Mouse (Mus musculus): Measurements from ENCODE around the gene Lamb2.

Lamb2 gene

GRCm38 (mm10) chr9:108461675-108462074, 17.9 kb upstream of the Lamb2 start:
- DNase-seq, result no peak

DNA sequence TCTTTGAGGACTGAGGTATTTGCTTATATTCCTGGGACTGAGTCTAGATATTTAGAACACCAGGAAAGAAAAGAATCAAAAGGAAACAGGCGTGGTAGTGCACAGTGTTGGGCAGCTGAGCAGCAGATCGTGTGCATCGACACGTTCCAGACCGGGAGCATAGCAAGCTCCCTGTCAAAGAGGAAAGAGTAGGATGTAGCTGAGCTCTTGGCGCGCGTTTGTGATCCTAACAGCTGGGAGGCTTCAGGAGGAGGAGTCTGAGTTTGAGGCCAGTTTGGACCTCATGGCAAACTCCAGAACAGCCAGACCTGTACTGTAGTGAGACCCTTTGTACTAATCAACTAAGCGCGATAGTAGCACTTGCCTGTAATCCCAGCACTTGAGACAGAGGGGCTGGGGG, 17.3 kb upstream of the Lamb2 start:
- DNase-seq, result no peak

DNA sequence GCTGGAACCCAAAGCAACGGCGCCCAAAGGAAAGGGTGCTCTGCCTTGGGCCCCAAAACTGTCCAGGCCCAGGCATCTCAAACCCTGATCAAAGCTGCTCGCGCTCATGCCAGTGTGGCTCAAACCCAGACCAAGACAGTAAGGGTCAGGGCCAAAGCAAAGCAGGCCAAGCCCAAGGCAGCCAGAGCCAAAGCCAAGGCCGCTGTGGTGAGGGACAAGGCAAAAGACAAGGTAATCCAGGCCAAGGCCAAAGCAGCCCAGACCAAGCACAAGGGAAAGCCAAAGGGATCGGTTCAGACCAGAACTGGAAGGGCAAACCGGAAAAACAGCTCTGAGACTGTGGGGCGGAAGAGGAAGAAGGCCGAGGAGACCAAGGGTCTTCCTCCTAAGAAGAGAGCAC, 15.8 kb upstream of the Lamb2 start:
- no peak for DNase-seq

GRCm38 (mm10) chr9:108466219-108466618, 13.3 kb upstream of the Lamb2 start:
- DNase-seq, result no peak

DNA sequence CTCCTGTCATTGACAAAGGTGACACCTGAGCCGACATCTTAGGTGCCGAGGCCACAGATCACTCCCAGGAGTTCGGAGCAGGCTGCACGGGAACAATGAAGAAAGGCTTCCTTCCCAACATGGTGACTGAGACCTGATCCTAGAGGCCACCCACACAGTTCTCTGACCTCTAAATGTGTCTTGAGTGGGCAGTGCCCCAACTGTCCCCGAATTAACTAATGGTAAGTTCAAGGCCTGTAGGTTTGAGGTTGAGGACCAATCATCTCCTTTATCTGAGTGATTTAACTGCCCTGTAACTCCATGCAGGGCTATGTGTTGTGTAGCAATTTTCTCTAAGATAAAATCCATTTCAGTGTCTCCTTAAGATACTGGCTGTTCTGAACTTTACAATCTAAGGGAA, 10.1 kb upstream of the Lamb2 start:
- no peak for DNase-seq

DNA sequence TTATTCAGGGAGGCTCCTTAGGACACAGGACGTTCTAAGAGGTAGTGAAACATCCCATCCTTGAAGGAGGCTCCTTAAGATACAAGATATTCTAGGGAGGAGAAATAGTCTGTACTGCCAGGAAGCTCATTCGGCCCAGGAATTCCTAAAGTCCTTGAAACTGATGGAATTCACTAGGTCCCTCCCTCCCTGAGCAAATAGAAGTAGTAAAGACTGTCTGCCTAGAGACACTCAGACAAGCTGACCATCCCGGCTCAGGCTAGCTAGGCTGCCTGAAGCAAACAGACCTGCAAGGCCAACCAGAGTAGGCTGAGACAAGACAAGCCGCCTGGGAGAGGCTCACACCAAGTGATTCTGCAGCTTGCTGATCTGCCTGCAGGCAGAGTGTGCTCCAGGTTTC, 9.7 kb upstream of the Lamb2 start:
- DNase-seq, result no peak

DNA sequence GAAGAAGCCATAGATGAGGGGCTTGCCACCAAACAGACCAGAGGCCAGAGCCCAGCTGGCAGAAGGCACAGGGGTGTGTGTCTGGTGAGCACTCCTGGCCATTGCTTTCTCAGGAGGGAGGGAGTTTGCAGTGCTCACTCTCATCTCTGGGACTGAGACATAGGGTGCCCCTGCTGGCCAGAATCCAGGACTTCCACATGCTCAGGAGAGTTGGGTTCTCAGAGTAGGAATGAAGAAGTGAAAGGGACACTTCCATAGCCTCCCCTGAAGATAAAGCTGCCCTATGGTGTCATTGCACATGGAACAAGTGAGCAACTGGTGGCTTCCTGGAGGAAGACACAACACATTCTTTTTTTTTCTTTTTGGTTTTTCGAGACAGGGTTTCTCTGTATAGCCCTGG, 5.0 kb upstream of the Lamb2 start:
- no peak for DNase-seq

GRCm38 (mm10) chr9:108478638-108479156, 839 bp upstream of the Lamb2 start:
- DNase-seq, result no peak

GRCm38 (mm10) chr9:108479241-108479640, 295 bp upstream of the Lamb2 start:
- DNase-seq, result no peak

DNA sequence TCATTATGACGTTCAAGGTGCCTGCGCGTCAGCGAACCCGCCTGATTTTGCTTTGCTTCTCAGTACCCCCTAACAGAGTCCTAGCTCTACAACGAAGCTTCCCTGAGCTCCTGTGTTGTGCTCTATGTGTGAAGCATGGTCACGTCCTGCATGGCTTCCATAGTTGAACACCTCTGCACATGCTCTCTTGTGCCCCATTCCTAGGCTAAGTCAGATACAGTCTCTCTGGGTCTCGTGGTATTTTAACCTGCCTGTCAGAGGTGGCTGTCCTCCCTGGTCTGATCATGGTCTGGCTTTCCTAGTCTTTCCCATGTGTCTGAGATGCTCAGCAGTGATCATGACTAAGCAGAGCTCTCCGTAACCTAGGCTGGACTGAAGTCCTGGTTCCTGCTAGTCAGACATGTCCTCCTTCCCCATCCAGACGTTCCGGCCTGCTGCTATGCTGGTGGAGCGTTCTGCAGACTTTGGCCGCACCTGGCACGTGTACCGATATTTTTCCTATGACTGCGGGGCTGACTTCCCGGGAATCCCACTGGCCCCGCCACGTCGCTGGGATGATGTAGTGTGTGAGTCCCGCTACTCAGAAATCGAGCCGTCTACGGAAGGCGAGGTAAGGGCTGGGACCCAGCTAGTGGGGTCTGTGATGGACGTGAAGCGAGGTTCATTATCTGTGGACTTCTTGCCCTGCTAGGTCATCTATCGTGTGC, 1.4 kb downstream of the Lamb2 start:
- no peak for DNase-seq

GRCm38 (mm10) chr9:108481520-108482210, 2.1 kb downstream of the Lamb2 start:
- DNase-seq, result no peak

DNA sequence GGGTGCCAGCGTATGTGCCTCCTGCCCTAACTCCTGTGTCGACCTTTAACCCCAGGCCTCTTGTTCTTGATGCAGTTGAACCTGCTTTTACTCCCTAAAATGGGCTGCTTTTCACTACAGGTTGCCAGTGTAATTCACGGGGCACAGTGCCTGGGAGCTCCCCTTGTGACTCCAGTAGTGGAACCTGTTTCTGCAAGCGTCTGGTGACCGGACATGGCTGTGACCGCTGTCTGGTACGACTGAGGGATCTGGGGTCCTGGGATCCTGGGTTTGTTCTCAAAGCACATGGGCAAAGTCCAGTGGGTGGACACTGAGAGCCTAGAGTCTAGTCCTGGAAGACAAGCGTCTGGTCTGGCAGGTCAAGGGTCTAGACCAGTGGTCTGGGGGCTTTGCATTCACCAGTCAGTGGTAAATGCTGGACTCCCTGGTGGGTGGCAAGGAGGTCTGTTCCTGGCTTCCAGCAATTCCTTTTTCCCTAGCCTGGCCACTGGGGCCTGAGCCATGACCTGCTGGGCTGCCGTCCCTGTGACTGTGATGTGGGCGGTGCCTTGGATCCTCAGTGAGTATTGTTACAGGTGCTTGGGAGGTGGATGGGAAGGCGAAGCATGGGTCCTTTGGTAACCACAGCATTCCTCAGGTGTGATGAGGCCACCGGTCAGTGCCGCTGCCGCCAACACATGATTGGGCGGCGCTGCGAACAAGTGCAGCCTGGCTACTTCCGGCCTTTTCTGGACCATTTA, 3.7 kb downstream of the Lamb2 start:
- DNase-seq, result no peak

DNA sequence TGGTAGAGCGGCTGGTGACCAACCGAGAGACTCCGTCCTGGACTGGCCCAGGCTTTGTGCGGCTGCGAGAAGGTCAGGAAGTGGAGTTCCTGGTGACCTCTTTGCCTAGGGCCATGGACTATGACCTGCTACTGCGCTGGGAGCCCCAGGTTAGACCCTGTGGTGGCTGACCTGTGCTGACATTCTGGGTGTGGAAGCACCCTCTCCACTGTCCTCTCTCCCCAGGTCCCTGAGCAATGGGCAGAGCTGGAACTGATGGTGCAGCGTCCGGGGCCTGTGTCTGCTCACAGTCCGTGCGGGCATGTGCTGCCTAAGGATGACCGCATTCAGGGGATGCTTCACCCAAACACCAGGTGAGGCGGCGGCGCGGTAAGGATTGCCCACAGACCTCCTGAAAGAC, 4.5 kb downstream of the Lamb2 start:
- no peak for DNase-seq

DNA sequence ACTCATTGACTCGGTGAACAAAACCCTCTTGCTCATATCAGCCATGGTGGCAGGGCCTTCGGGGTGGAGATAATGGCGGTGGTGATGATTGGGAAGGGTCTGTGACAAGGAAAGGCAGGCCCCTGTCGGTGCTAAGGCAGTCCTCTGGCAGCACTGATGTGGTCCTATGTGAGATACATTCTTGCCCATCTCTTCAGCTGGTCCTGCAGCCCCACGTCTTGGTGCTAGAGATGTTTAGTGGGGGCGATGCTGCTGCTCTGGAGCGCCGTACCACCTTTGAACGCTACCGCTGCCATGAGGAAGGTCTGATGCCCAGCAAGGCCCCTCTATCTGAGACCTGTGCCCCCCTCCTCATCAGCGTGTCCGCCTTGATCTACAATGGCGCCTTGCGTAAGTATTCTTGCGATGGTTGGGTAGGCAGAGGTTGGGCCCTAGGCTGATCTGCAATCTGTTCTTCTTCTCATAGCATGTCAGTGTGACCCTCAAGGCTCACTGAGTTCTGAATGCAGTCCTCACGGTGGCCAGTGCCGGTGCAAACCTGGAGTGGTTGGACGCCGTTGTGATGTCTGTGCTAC, 5.9 kb downstream of the Lamb2 start:
- no peak for DNase-seq

GRCm38 (mm10) chr9:108486973-108487530, 7.5 kb downstream of the Lamb2 start:
- no peak for DNase-seq

- DNase-seq, result no peak
Measured at GRCm38 (mm10) chr9:108488403-108488802, 8.9 kb downstream of the Lamb2 start.

DNA sequence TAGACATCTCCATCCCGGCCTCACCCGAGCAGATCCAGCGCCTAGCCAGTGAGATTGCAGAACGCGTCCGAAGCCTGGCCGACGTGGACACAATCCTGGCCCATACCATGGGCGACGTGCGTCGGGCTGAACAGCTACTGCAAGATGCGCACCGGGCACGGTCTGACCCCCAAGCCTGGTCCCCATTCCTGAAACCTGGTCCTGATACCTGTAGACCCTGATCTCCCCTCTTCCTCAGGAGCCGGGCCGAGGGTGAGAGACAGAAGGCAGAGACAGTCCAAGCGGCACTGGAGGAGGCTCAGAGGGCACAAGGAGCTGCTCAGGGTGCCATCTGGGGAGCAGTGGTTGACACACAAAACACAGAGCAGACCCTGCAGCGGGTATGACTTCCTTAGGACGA, 9.7 kb downstream of the Lamb2 start:
- DNase-seq, result no peak

GRCm38 (mm10) chr9:108489702-108490558, 10.4 kb downstream of the Lamb2 start:
- DNase-seq, result peak; percentile 54

GRCm38 (mm10) chr9:108490559-108491285, 11.2 kb downstream of the Lamb2 start, which contains the start of gene Usp19:
Gene Usp19 (plus strand): TSS chr9:108490602.
- DNase-seq, result peak; percentile 98

- no peak for DNase-seq
Measured at GRCm38 (mm10) chr9:108491286-108491580, 11.7 kb downstream of the Lamb2 start.

DNA sequence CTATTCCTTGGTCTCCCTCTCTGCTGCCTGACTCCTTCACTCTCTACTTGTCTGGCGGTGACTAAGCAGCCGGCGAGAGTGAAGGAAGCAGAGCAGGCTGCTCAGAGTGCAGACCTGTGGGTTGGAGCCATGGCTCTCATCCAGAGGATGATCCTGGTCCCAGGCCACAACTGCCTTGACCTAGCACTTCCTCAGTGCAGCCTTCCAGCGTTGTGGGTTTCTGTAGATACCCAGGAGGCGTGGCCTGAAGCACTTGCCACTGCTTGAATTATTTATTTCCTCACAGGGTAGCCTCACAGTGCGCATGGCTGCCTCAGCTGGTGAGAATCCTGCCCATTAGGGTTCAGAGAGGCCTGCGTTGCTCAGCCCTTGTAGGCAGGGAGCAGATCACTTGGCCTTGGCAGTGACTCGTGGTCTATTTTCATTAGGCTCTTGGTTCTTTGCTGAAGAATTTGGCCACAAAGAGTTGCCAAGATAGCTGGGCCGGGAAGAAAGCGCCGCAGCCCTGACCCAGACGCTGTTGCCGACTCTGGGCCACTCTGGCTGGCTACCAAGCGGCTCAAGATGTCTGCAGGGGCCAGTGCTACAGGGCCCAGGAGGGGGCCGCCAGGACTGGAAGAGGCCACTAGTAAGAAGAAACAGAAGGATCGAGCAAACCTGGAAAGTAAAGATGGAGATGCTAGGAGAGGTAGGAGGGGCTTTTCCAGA, 12.7 kb downstream of the Lamb2 start:
- DNase-seq, result no peak

All from cerebellum, adult 9-11 months (tissue).